Mouse (Mus musculus) right cerebral cortex, adult 2 months (tissue): ENCODE measurements around the gene Rex1bd.

Experiments
- DNase-seq, 2 experiments: peaks; one replicate each; pipeline ENCODE4 v3.0.0; 2021 to 2022; ENCODE audit warnings: low spot score in 2 of 2

Rex1bd gene

DNA sequence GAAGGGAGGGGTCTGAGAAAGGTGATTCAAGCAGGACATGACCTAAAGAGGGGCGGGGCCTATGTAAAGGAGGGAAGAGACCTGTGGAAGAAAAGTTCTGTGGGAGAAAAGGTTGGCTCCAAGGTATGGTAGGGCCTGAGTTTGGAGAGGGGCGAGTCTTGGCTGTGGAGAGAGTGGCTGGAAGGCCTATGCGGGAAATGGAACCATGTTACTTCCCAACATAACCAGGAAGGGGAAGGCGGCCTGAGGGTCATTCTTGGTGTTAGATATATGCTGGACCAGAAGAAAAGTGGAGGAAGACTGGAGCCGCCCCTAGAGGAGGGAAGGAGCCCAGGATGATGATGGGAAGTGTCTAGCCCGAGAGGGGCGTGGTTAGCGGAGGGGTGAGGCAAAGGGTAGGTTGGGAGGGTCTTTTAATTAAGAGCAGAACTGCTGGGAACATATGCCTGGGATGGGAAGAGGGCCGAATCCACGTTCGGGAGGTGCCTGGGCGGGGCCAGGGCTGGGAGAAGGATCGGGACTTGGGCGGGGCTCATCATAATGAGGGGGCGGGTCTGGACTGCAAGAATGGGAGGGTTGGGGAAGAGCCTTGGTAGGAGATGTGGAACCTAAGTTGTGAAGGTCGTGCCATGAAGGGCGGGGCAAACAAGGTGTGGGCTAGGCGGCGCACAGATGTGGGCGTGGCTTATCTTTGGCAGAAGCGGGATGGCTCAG lies 29.1 kb downstream of the Rex1bd start:
- DNase-seq = no peak

GRCm38 (mm10) chr8:70476333-70477268 lies 30.0 kb downstream of the Rex1bd start, which contains the start of gene Klhl26:
TSS of gene Klhl26 (minus strand) at chr8:70476968.
- DNase-seq = peak; percentile 83 to 88

- DNase-seq = no peak
These were observed 34.7 kb downstream of the Rex1bd start for GRCm38 (mm10) chr8:70471856-70472255.

DNA sequence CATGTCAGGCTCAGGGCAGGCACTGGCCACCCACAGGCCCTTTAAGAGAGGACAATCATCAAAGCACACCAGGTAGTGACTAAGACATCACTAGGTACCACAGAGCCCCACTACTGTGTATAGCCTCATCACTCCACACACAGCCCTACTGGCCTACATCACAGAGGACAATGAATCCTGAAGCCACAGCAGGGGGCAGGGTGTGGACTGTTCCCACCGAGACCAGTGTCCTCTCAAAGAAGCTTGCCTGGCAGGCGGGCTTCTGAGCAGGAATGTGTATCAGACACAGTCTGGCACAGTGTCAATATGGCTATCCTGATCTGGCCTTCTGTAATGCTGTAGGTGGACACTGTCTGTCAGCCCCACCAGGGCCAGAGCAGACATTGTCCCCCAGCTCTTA lies 36.6 kb downstream of the Rex1bd start:
- DNase-seq = no peak

- no peak for DNase-seq
These were observed 37.1 kb downstream of the Rex1bd start for GRCm38 (mm10) chr8:70469295-70469916.

GRCm38 (mm10) chr8:70468733-70469132 lies 37.8 kb downstream of the Rex1bd start:
- DNase-seq = no peak

DNA sequence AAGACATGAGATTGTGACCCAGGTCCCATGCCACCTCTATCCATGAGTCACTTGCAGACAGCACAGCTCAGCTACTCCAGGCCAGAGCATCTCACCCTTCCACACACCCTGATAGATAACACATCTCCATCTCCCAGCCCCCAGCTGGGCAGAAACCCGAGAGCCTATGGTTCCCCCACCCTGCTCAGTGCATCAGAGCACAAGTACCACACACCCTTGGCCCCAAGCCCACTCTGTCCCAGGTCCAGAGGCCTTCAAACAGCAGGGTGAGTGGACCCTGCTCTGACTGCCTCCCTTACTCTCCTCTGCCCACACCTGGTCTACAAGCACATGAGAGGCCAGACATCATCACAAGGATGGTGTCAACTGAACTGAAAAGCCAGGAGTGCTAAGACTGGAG lies 38.6 kb downstream of the Rex1bd start:
- DNase-seq = no peak

DNA sequence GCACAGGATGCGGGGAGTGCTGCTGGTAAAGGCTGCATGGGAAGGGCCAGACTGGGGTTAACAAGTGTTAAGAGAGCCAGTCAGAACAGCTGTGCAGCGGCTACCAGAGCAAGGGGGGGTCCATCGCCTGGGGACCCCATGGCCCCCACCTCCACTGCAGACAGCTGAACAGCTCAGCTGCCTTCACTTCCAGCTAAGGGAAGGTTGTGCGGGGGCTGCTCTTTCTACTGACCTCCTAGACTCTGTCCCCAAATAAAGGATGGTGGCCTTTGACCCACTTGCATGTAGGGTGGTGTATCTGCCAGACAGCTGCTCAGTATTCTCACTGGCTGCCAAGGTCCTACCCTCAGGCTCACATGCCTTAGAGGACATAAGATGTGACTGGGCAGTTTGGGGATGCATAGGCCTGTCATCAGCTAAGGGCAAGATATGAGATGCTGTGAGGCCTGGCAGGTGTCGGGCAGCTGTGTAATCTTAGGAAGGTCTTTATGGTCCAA lies 39.3 kb downstream of the Rex1bd start:
- no peak for DNase-seq

GRCm38 (mm10) chr8:70466771-70467170 lies 39.8 kb downstream of the Rex1bd start:
- DNase-seq = no peak

- no peak for DNase-seq
These were observed 40.2 kb downstream of the Rex1bd start for GRCm38 (mm10) chr8:70466305-70466704.

DNA sequence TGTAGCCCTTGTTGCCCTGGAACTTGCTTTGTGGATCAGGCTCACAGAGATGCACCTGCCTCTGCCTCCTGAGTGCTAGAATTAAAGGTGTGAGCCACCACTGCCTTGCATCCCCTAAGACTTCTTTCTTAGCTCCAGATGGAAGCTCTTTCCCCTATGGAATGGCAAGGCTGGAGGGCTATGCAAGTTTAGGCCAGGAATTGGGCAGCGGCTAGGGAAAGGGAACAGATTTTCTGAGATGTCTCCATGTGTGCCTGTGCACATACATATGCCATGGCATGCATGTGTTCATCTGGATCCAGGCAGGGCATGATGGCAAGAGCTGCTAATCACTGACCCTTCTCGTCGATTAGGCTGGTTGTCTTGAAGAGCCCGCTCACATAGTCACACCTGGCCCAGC lies 40.9 kb downstream of the Rex1bd start:
- DNase-seq = no peak

GRCm38 (mm10) chr8:70464162-70464561 lies 42.4 kb downstream of the Rex1bd start:
- DNase-seq = no peak

GRCm38 (mm10) chr8:70463306-70463705 lies 43.2 kb downstream of the Rex1bd start:
- peak; percentile 62 to 76 for DNase-seq

GRCm38 (mm10) chr8:70462516-70462813 lies 44.1 kb downstream of the Rex1bd start:
- DNase-seq = peak in 1 of 2 experiments; percentile 30

DNA sequence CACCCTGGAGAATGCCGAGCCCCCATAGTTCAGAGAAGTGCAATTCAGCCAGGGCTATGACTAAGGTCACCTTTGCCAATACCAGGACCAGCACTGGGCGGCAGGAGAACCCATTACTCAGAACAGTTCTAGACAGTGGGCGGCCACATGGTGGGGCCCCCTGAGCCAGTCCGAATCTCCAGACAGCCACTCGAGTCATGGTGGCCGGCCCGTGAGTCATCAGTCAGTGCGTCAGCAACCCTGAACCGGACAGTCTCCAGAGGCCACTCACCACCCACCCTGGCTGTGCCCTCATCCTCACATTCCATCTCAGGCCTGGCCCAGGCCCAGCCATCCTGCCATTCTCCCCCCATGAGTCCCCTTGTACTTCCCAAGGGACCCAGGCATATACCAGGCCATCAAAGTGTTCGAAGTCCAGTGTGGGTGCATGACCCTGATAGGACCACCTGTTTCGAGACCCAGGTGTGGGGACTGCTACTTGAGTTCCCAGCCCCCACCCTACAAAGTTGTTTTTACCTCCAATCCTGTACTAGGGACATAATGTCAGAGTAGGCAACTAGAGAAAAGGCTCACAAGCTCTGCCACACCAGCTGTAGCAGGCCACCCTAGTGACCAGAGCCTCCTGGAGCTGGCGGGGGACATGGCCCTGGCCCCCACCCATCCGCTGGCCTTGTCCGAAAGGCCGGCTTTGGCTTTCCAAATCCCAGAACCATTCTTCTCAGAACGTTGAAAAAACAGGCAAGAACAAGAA lies 44.6 kb downstream of the Rex1bd start:
- no peak for DNase-seq

DNA sequence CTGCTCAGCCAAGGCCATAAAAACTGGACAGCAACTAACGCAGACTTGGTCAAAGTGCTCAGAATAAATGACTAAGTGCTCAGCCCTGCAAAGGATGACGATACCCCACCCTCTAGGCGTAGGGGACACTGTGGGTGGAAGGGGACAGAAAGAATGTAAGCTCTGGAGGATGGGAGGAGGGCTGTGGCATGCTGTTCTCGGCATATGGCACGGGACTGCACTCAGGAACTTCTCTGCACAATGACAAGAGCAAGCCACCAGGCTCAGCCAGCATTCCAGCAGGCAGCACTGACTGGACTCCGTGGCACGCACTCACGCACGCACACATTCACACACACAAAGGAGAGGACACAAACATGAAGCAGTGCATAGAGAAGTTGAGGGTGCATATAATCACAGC lies 45.9 kb downstream of the Rex1bd start:
- DNase-seq = no peak

DNA sequence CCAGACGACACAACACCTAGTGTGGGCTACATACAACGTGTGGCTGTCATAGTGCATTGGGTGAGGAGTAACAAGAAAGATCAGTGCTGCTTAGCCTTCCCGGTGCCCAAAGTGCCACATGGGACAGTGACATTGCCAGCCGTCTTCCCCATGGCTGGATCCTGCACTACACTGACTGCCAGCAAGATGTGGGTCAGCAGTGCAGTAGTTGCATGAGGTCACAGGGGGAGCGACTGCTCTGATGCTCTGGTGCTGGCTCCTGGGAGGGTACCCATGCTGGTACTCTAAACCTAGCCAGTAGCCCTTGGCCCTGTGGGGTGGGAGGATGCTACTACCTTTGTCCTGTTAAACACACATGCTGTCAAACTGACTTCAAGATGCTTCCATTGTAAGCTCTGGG lies 46.4 kb downstream of the Rex1bd start:
- DNase-seq = no peak

DNA sequence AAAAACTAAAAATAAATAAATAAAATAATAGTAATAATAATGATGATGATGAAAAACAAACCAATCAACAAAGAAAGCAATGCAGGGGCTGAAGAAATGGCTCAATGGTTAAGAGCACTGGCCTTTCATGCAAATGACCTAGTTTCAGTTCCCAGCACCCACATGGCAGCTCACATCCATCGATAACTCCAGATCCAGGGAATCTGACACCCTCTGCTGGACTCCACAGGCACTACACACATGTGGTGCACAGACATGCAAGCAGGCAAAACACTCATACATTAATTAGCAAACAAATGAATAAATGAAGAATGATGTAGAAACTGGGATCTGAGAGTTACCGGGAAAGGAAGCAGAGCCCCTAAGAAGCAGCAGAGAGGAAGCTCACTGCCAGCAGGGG lies 46.9 kb downstream of the Rex1bd start:
- no peak for DNase-seq

GRCm38 (mm10) chr8:70458462-70458861 lies 48.1 kb downstream of the Rex1bd start:
- DNase-seq = no peak

DNA sequence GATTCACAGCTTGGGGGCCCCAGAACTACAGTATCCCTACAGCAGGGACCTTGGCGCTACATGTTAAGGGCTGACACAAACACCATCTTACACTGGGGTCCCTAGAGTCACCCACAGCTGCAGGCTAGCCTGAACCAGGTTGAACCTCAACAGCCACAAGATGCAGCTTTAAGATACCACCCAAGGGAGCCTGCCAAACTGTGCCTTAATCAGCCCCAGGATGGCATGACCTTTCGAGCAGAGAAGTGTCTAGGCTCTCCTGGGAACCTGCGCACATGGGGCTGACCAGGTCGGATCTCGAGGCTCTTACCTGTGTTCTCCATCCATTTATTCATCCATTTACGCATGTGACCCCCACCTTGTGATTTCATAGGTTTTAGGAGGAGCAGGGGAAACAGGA lies 48.7 kb downstream of the Rex1bd start:
- DNase-seq = no peak

- no peak for DNase-seq
These were observed 49.6 kb downstream of the Rex1bd start for GRCm38 (mm10) chr8:70456996-70457395.
